Mouse (Mus musculus): Measurements from ENCODE around the gene Dmbx1. TPM values are rescaled to one million over a fixed set of nuclear protein-coding genes. Genes with fewer than 3 reads are reported as not detected.
A peak's percentile ranks its signal among the peaks of the same experiment; 100 is the strongest.

Gene Dmbx1
- polyA plus RNA-seq, 1 experiment from 2014 or later: 1.6 TPM

- H3K4me2 ChIP-seq: no peak overlapping the region
- no peak overlapping the region for H3K9ac ChIP-seq
These were observed 60.9 kb downstream of the Dmbx1 start for GRCm38 (mm10) chr4:115878828-115879227.

GRCm38 (mm10) chr4:115878216-115878678 lies 61.5 kb downstream of the Dmbx1 start:
- 0 out of 2 replicates have a peak, but pooled peaks have one; percentile 19 for ATAC-seq (ENCODE audit: low read depth)
- Histone ChIP-seq H3K4me2 (peak overlapping the region; percentile 35), H3K9me3 (no peaks in the 10 kb centered on the region), H3K9ac (peak overlapping the region; percentile 55), H3K36me3 (peaks cover 29% of the 10 kb centered on the region), H3K4me3 (no peak overlapping the region), H3K27me3 (peaks cover 4% of the 10 kb centered on the region; the same call in 1 of the 2 replicates), H3K4me1 (replicated peaks) (peaks cover 43% of the 10 kb centered on the region), H3K27ac (replicated peaks) (peak overlapping the region; percentile 59; the same call in 1 of the 2 replicates)
- 3% methylated on average over 11 of the region's 11 CpGs for WGBS

More at GRCm38 (mm10) chr4:115878828-115879227, 60.9 kb downstream of the Dmbx1 start:
- Histone ChIP-seq H3K4me3 (no peak overlapping the region), H3K36me3 (peaks cover 23% of the 10 kb centered on the region), H3K9me3 (no peaks in the 10 kb centered on the region), H3K27ac (replicated peaks) (no peak overlapping the region), H3K4me1 (replicated peaks) (peaks cover 43% of the 10 kb centered on the region), H3K27me3 (peaks cover 4% of the 10 kb centered on the region; the same call in 1 of the 2 replicates)
- 43% methylated on average over 9 of the region's 9 CpGs for WGBS
- no peak for ATAC-seq (ENCODE audit: low read depth)

DNA sequence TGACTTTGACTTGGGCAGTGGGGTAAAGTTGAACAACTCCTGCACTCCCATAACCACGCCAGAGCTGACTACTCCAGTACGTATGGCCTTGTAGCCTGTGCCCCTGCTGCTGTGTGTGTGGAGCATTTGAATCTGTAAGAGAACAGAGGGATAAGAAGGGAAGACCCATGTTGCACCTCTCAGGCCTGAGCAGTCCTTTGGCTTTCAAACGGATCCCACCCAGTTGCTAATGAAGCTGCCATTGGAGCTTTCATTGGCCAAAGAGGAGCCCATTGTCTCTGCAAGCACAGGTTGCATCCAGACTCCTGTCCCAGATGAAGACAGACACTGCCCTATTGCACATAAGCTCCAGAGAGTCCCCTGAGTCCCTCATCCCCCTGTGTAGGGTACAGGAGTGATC lies 66.5 kb downstream of the Dmbx1 start:
- H3K9ac ChIP-seq: no peak overlapping the region
- no peak overlapping the region for H3K4me3 ChIP-seq
- H3K27me3 ChIP-seq: no peaks in the 10 kb centered on the region; the same call in 1 of the 2 replicates
- peaks cover 38% of the 10 kb centered on the region for H3K36me3 ChIP-seq
- 82% methylated on average over 3 of the region's 3 CpGs for WGBS
- H3K4me2 ChIP-seq: no peak overlapping the region
- H3K4me1 ChIP-seq (replicated peaks): peaks cover 26% of the 10 kb centered on the region
- no peak for ATAC-seq (ENCODE audit: low read depth)
- no peaks in the 10 kb centered on the region for H3K9me3 ChIP-seq
- no peak overlapping the region for H3K27ac ChIP-seq (replicated peaks)

DNA sequence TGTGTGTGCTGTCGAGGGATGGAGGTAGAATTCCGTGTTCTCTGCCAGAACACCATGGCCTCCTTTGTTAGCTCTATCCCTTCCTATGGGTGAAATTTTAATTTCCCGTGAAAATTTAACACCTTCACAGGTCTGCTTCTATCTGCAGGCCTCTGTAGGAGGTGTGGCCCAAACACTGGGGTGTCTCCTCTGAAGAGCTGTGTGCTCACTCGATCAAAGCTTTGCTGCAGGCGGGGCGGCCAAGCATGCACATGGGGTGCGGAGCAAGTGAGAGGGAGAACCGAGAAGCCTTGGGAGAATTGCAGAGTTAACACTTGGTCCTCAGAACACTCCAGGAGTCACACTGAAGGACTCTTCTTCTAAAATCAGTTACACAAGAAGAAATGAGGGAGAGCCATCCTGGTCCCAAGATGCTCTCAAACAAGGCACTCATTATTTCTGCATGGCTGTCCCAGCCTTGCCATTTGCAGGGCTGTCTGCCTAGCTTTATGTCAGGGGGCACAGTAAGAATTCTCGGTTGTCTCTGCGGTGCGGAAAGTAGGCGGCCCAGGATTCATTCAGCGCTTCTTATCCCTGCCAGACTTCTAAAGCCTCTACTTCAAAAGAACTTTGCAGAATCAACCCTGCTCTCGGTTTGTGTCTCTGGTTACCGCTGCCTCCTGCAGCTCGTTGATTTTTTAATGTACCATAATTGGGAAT lies 70.1 kb downstream of the Dmbx1 start:
- H3K27me3 ChIP-seq: no peaks in the 10 kb centered on the region
- 22% methylated on average over 16 of the region's 16 CpGs for WGBS
- peaks cover 16% of the 10 kb centered on the region for H3K4me1 ChIP-seq (replicated peaks)

More for the DNA sequence above, 70.1 kb downstream of the Dmbx1 start:
- no peak for ATAC-seq (ENCODE audit: low read depth)
- Histone ChIP-seq H3K27ac (replicated peaks) (no peak overlapping the region), H3K4me2 (no peak overlapping the region), H3K9me3 (no peaks in the 10 kb centered on the region), H3K9ac (no peak overlapping the region), H3K4me3 (no peak overlapping the region), H3K36me3 (peaks cover 23% of the 10 kb centered on the region)

Other genes with a start within 250 kb of the Dmbx1 start
- 21.4 and 23.3 TPM in 2 replicates for gene Efcab14, start 202.2 kb downstream of the Dmbx1 start, polyA plus RNA-seq (2015; fragmentation: Nextera tagmentation; extraction: Ambion mirVana)
- gene Tex38, start 158.9 kb downstream of the Dmbx1 start, polyA plus RNA-seq (2015; fragmentation: Nextera tagmentation; extraction: Ambion mirVana): 0.39 TPM in 1 of 2 replicates, not detected in the other
- 32.1 and 38.9 TPM in 2 replicates for gene Atpaf1, start 155.1 kb downstream of the Dmbx1 start, polyA plus RNA-seq (2015; fragmentation: Nextera tagmentation; extraction: Ambion mirVana)
- gene Mob3c, start 111.8 kb downstream of the Dmbx1 start, polyA plus RNA-seq (2015; fragmentation: Nextera tagmentation; extraction: Ambion mirVana): 4.3 and 6.2 TPM in 2 replicates
- gene Mknk1, start 100.7 kb downstream of the Dmbx1 start, polyA plus RNA-seq (2015; fragmentation: Nextera tagmentation; extraction: Ambion mirVana): 24.3 and 28.7 TPM in 2 replicates
- 0.30 and 0.42 TPM in 2 replicates for gene Kncn, start 55.5 kb downstream of the Dmbx1 start, polyA plus RNA-seq (2015; fragmentation: Nextera tagmentation; extraction: Ambion mirVana)
- 1.2 and 4.1 TPM in 2 replicates for gene 6430628N08Rik, start 49.3 kb downstream of the Dmbx1 start, polyA plus RNA-seq (2015; fragmentation: Nextera tagmentation; extraction: Ambion mirVana)
- gene Faah, start 78.0 kb upstream of the Dmbx1 start, polyA plus RNA-seq (2015; fragmentation: Nextera tagmentation; extraction: Ambion mirVana): 10.7 and 10.8 TPM in 2 replicates
- 13.7 and 17.2 TPM in 2 replicates for gene Nsun4, start 114.0 kb upstream of the Dmbx1 start, polyA plus RNA-seq (2015; fragmentation: Nextera tagmentation; extraction: Ambion mirVana)
- gene Uqcrh, start 135.1 kb upstream of the Dmbx1 start, polyA plus RNA-seq (2015; fragmentation: Nextera tagmentation; extraction: Ambion mirVana): 484 and 500 TPM in 2 replicates
- gene Lrrc41, start 135.3 kb upstream of the Dmbx1 start, polyA plus RNA-seq (2015; fragmentation: Nextera tagmentation; extraction: Ambion mirVana): 70.9 and 72.9 TPM in 2 replicates
- 7.7 and 9.2 TPM in 2 replicates for gene Rad54l, start 183.8 kb upstream of the Dmbx1 start, polyA plus RNA-seq (2015; fragmentation: Nextera tagmentation; extraction: Ambion mirVana)
- gene Pomgnt1, start 183.9 kb upstream of the Dmbx1 start, polyA plus RNA-seq (2015; fragmentation: Nextera tagmentation; extraction: Ambion mirVana): 58.9 and 59.9 TPM in 2 replicates
- gene Lurap1, start 211.4 kb upstream of the Dmbx1 start, polyA plus RNA-seq (2015; fragmentation: Nextera tagmentation; extraction: Ambion mirVana): 1.7 and 2.0 TPM in 2 replicates
- gene Tspan1, start 227.7 kb upstream of the Dmbx1 start, polyA plus RNA-seq (2015; fragmentation: Nextera tagmentation; extraction: Ambion mirVana): not detected in 2 replicates
- not detected in 2 replicates for gene 1700042G07Rik, start 233.4 kb upstream of the Dmbx1 start, polyA plus RNA-seq (2015; fragmentation: Nextera tagmentation; extraction: Ambion mirVana)
- gene Gm49337, start 233.5 kb upstream of the Dmbx1 start, polyA plus RNA-seq (2015; fragmentation: Nextera tagmentation; extraction: Ambion mirVana): not detected in 2 replicates

Data from neural tube, embryonic 13.5 days (tissue).